Mouse (Mus musculus) testis, adult 2 months (tissue): ENCODE measurements around the gene Tor2a. TPM values are rescaled to one million over a fixed set of nuclear protein-coding genes. Genes with fewer than 3 reads are reported as not detected.

Experiments used
- H3K27ac ChIP-seq: fragments of 200-500 bp; 2 replicates; pipeline ENCODE4 v1.5.1; 2012; ENCODE audit warnings: low read depth, low read length; ENCODE audit not compliant: control insufficient read depth, insufficient read depth
- H3K27me3 ChIP-seq: fragments of 200-500 bp; 2 replicates; pipeline ENCODE4 v1.6.1; 2012; ENCODE audit warnings: mild to moderate bottlenecking, low read length, moderate library complexity; ENCODE audit not compliant: control insufficient read depth, insufficient read depth
- H3K36me3 ChIP-seq: fragments of 200-500 bp; 2 replicates; pipeline ENCODE4 v1.6.1; 2012; ENCODE audit warnings: mild to moderate bottlenecking, low read length; ENCODE audit not compliant: control insufficient read depth, insufficient read depth
- H3K4me1 ChIP-seq: fragments of 200-500 bp; 2 replicates; pipeline ENCODE4 v1.6.1; 2012; ENCODE audit warnings: low read length; ENCODE audit not compliant: control insufficient read depth, insufficient read depth
- H3K4me3 ChIP-seq: fragments of 200-500 bp; 2 replicates; pipeline ENCODE4 v1.5.1; 2012; ENCODE audit warnings: low read depth, mild to moderate bottlenecking, low read length, moderate library complexity, mixed read lengths; ENCODE audit not compliant: control insufficient read depth
- CTCF ChIP-seq: fragments of 200-500 bp; IDR thresholded peaks from 2 replicates; pipeline ENCODE4 v1.5.1; 2012; ENCODE audit warnings: low read depth, mild to moderate bottlenecking, inconsistent platforms, low read length, moderate library complexity; ENCODE audit not compliant: control insufficient read depth, insufficient read depth, insufficient replicate concordance
- POLR2A ChIP-seq: fragments of 200-500 bp; IDR thresholded peaks from 2 replicates; pipeline ENCODE4 v1.6.1; 2012; ENCODE audit warnings: low read depth, mild to moderate bottlenecking, inconsistent platforms, low read length, moderate library complexity; ENCODE audit not compliant: control insufficient read depth
- polyA plus RNA-seq: library from polyadenylated mRNA; depleted of rRNA; stranded (reverse); fragments of >200 nt; gene quantifications from 2 replicates; pipeline ENCODE4 v1.2.3, GENCODE M21; 2012

The Tor2a gene
- polyA plus RNA-seq, 1 experiment: 18.3 TPM

- Histone ChIP-seq H3K36me3 (peaks cover 8% of the 10 kb centered on the region), H3K4me1 (peaks cover 19% of the 10 kb centered on the region), H3K4me3 (peak within 1 kb of the TSS; percentile 89), H3K27me3 (no peaks in the 10 kb centered on the region), H3K27ac (peak within 1 kb of the TSS; percentile 92)
- TF ChIP-seq POLR2A (no peak; the same call in none of the 2 replicates), CTCF (peak; percentile 99)
These were observed 43.9 kb upstream of the Tor2a start, which contains the start of gene Cdk9 for GRCm38 (mm10) chr2:32712934-32713817. Gene Cdk9, minus strand, starts transcription at chr2:32713076.

- peak overlapping the region; percentile 89 for H3K4me3 ChIP-seq
These were observed 42.7 kb upstream of the Tor2a start for GRCm38 (mm10) chr2:32714117-32714986.

GRCm38 (mm10) chr2:32714987-32715425 lies 42.0 kb upstream of the Tor2a start:
- Histone ChIP-seq H3K27ac (no peak overlapping the region; the same call in none of the 2 replicates), H3K4me1 (peaks cover 19% of the 10 kb centered on the region), H3K27me3 (no peaks in the 10 kb centered on the region), H3K36me3 (peaks cover 2% of the 10 kb centered on the region; the same call in 1 of the 2 replicates), H3K4me3 (peak overlapping the region; percentile 89)
- TF ChIP-seq CTCF: no peak
- no peak for TF ChIP-seq POLR2A

More at GRCm38 (mm10) chr2:32714117-32714986, 42.7 kb upstream of the Tor2a start:
- H3K27me3 ChIP-seq: no peaks in the 10 kb centered on the region
- H3K27ac ChIP-seq: peak overlapping the region; percentile 91; the same call in 1 of the 2 replicates
- H3K36me3 ChIP-seq: peaks cover 5% of the 10 kb centered on the region
- H3K4me1 ChIP-seq: peaks cover 19% of the 10 kb centered on the region
- TF ChIP-seq CTCF (no peak), POLR2A (no peak; the same call in 1 of the 2 replicates)

GRCm38 (mm10) chr2:32718761-32719160 lies 38.3 kb upstream of the Tor2a start:
- H3K36me3 ChIP-seq: no peaks in the 10 kb centered on the region; the same call in 1 of the 2 replicates
- no peak for TF ChIP-seq CTCF
- no peak for TF ChIP-seq POLR2A
- H3K4me3 ChIP-seq: no peak overlapping the region
- H3K4me1 ChIP-seq: peaks cover 9% of the 10 kb centered on the region
- H3K27ac ChIP-seq: no peak overlapping the region
- H3K27me3 ChIP-seq: no peaks in the 10 kb centered on the region

- no peaks in the 10 kb centered on the region for H3K27me3 ChIP-seq
- H3K36me3 ChIP-seq: no peaks in the 10 kb centered on the region; the same call in 1 of the 2 replicates
- H3K27ac ChIP-seq: no peak overlapping the region
- H3K4me3 ChIP-seq: no peak overlapping the region
- no peaks in the 10 kb centered on the region for H3K4me1 ChIP-seq
- TF ChIP-seq POLR2A: no peak
- no peak for TF ChIP-seq CTCF
These were observed 37.0 kb upstream of the Tor2a start for GRCm38 (mm10) chr2:32720053-32720452.

- Histone ChIP-seq H3K36me3 (no peaks in the 10 kb centered on the region), H3K4me1 (no peaks in the 10 kb centered on the region), H3K4me3 (no peak within 1 kb of the TSS), H3K27me3 (no peaks in the 10 kb centered on the region), H3K27ac (no peak within 1 kb of the TSS)
- TF ChIP-seq CTCF (no peak), POLR2A (no peak)
These were observed 36.3 kb upstream of the Tor2a start, which contains the start of gene Sh2d3c for GRCm38 (mm10) chr2:32720681-32721229. Gene Sh2d3c, plus strand, starts transcription at chr2:32721055.
